Mouse (Mus musculus): Measurements from ENCODE around the gene Hoxb1. TPM values are rescaled to one million over a fixed set of nuclear protein-coding genes. Genes with fewer than 3 reads are reported as not detected.

Gene Hoxb1
- polyA plus RNA-seq, 1 experiment from 2014 or later: 0.96 TPM

DNA sequence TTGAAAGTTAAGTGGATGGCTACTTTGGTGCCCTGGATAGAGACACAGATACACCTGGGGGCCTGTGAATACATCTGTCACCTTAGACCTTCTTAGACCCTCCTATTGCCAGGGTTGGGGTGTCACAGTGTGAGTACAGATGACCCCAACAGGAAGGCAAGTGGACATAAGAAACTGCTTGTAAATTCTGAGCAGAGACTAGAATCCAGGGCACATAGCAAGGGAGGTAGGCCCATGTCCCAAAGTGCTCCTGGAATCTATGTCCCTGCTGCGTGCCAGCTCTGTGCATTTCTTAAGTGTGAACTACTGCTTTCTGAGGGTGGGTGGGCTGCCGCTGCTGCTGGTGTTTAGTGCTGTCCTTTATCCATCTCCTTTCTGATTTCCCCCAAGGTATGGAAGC is 14.8 kb upstream of the Hoxb1 start:
- Histone ChIP-seq H3K36me3 (ENCODE audit: control insufficient read depth, insufficient read depth, low read length) (peaks cover 11% of the 10 kb centered on the region), H3K9ac (replicated peaks; ENCODE audit: low read depth, low read length) (peak overlapping the region; percentile 100), H3K4me1 (ENCODE audit: control insufficient read depth, insufficient read depth, low read length) (peaks cover 51% of the 10 kb centered on the region), H3K4me2 (ENCODE audit: low read depth, low read length) (peak overlapping the region; percentile 97), H3K27ac (ENCODE audit: low read depth, low read length) (peak overlapping the region; percentile 100), H3K9me3 (ENCODE audit: control insufficient read depth, low read length) (no peaks in the 10 kb centered on the region), H3K4me3 (ENCODE audit: low read depth, low read length) (peak overlapping the region; percentile 91), H3K27me3 (ENCODE audit: control insufficient read depth, insufficient read depth, low read length) (no peaks in the 10 kb centered on the region)
- WGBS: 5% methylated on average over 2 of the region's 2 CpGs
- no peak for ATAC-seq (ENCODE audit: low read depth)

- Histone ChIP-seq H3K4me2 (ENCODE audit: low read depth, low read length) (peak overlapping the region; percentile 97), H3K4me1 (ENCODE audit: control insufficient read depth, insufficient read depth, low read length) (peaks cover 51% of the 10 kb centered on the region), H3K36me3 (ENCODE audit: control insufficient read depth, insufficient read depth, low read length) (peaks cover 6% of the 10 kb centered on the region), H3K4me3 (ENCODE audit: low read depth, low read length) (peak overlapping the region; percentile 91), H3K9me3 (ENCODE audit: control insufficient read depth, low read length) (no peaks in the 10 kb centered on the region), H3K27ac (ENCODE audit: low read depth, low read length) (peak overlapping the region; percentile 100), H3K9ac (replicated peaks; ENCODE audit: low read depth, low read length) (peak overlapping the region; percentile 100), H3K27me3 (ENCODE audit: control insufficient read depth, insufficient read depth, low read length) (no peaks in the 10 kb centered on the region)
- peak; percentile 47; the same call in 1 of the 2 replicates for ATAC-seq (ENCODE audit: low read depth)
- 2% methylated on average over 11 of the region's 11 CpGs for WGBS
Observed at GRCm38 (mm10) chr11:96351312-96351711, 14.2 kb upstream of the Hoxb1 start.

DNA sequence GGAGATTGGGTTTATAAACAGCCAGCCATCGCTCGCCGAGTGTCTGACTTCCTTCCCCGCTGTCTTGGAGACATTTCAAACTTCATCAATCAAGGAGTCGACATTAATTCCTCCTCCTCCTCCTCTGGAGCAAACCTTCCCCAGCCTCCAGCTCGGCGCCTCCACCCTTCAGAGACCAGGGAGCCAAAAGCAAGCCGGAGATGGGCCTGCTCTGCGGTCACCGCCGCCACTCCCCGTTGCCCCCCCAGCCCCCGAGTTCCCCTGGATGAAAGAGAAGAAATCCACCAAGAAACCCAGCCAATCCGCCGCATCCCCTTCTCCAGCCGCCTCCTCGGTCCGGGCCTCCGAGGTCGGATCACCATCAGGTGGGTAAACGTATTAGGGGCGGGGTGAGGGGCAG is 13.7 kb upstream of the Hoxb1 start:
- Histone ChIP-seq H3K9me3 (ENCODE audit: control insufficient read depth, low read length) (no peaks in the 10 kb centered on the region), H3K27me3 (ENCODE audit: control insufficient read depth, insufficient read depth, low read length) (no peaks in the 10 kb centered on the region), H3K27ac (ENCODE audit: low read depth, low read length) (peak overlapping the region; percentile 100), H3K36me3 (ENCODE audit: control insufficient read depth, insufficient read depth, low read length) (peaks cover 5% of the 10 kb centered on the region; the same call in 1 of the 2 replicates), H3K4me1 (ENCODE audit: control insufficient read depth, insufficient read depth, low read length) (peaks cover 48% of the 10 kb centered on the region), H3K9ac (replicated peaks; ENCODE audit: low read depth, low read length) (peak overlapping the region; percentile 100), H3K4me3 (ENCODE audit: low read depth, low read length) (peak overlapping the region; percentile 91), H3K4me2 (ENCODE audit: low read depth, low read length) (peak overlapping the region; percentile 97)
- WGBS: 1% methylated on average over 22 of the region's 22 CpGs
- 0 out of 2 replicates have a peak, but pooled peaks have one; percentile 39 for ATAC-seq (ENCODE audit: low read depth)

GRCm38 (mm10) chr11:96352691-96353521 is 12.6 kb upstream of the Hoxb1 start:
- peak overlapping the region; percentile 91 for H3K4me3 ChIP-seq (ENCODE audit: low read depth, low read length)
- no peaks in the 10 kb centered on the region for H3K27me3 ChIP-seq (ENCODE audit: control insufficient read depth, insufficient read depth, low read length)
- H3K4me2 ChIP-seq (ENCODE audit: low read depth, low read length): peak overlapping the region; percentile 97
- H3K9ac ChIP-seq (replicated peaks; ENCODE audit: low read depth, low read length): peak overlapping the region; percentile 100
- H3K36me3 ChIP-seq (ENCODE audit: control insufficient read depth, insufficient read depth, low read length): peaks cover 5% of the 10 kb centered on the region; the same call in 1 of the 2 replicates
- WGBS: under 1% methylated on average over 51 of the region's 75 CpGs
- no peaks in the 10 kb centered on the region for H3K9me3 ChIP-seq (ENCODE audit: control insufficient read depth, low read length)
- peak overlapping the region; percentile 100 for H3K27ac ChIP-seq (ENCODE audit: low read depth, low read length)
- ATAC-seq (ENCODE audit: low read depth): no peak
- H3K4me1 ChIP-seq (ENCODE audit: control insufficient read depth, insufficient read depth, low read length): peaks cover 40% of the 10 kb centered on the region

GRCm38 (mm10) chr11:96353522-96353841 is 12.1 kb upstream of the Hoxb1 start:
- Histone ChIP-seq H3K4me2 (ENCODE audit: low read depth, low read length) (peak overlapping the region; percentile 97), H3K27ac (ENCODE audit: low read depth, low read length) (peak overlapping the region; percentile 100), H3K27me3 (ENCODE audit: control insufficient read depth, insufficient read depth, low read length) (no peaks in the 10 kb centered on the region), H3K9ac (replicated peaks; ENCODE audit: low read depth, low read length) (peak overlapping the region; percentile 100), H3K4me1 (ENCODE audit: control insufficient read depth, insufficient read depth, low read length) (peaks cover 34% of the 10 kb centered on the region), H3K4me3 (ENCODE audit: low read depth, low read length) (peak overlapping the region; percentile 91), H3K9me3 (ENCODE audit: control insufficient read depth, low read length) (no peaks in the 10 kb centered on the region), H3K36me3 (ENCODE audit: control insufficient read depth, insufficient read depth, low read length) (peaks cover 5% of the 10 kb centered on the region; the same call in 1 of the 2 replicates)
- under 1% methylated on average over 14 of the region's 14 CpGs for WGBS
- ATAC-seq (ENCODE audit: low read depth): no peak

- peaks cover 30% of the 10 kb centered on the region for H3K4me1 ChIP-seq (ENCODE audit: control insufficient read depth, insufficient read depth, low read length)
- H3K36me3 ChIP-seq (ENCODE audit: control insufficient read depth, insufficient read depth, low read length): peaks cover 5% of the 10 kb centered on the region; the same call in 1 of the 2 replicates
- H3K4me2 ChIP-seq (ENCODE audit: low read depth, low read length): peak overlapping the region; percentile 97
- H3K9ac ChIP-seq (replicated peaks; ENCODE audit: low read depth, low read length): peak overlapping the region; percentile 100
- H3K27ac ChIP-seq (ENCODE audit: low read depth, low read length): peak overlapping the region; percentile 100
- H3K27me3 ChIP-seq (ENCODE audit: control insufficient read depth, insufficient read depth, low read length): no peaks in the 10 kb centered on the region
- no peaks in the 10 kb centered on the region for H3K9me3 ChIP-seq (ENCODE audit: control insufficient read depth, low read length)
- peak overlapping the region; percentile 91 for H3K4me3 ChIP-seq (ENCODE audit: low read depth, low read length)
- no peak for ATAC-seq (ENCODE audit: low read depth)
- 2% methylated on average over 8 of the region's 8 CpGs for WGBS
Observed at GRCm38 (mm10) chr11:96353939-96354338, 11.6 kb upstream of the Hoxb1 start.

DNA sequence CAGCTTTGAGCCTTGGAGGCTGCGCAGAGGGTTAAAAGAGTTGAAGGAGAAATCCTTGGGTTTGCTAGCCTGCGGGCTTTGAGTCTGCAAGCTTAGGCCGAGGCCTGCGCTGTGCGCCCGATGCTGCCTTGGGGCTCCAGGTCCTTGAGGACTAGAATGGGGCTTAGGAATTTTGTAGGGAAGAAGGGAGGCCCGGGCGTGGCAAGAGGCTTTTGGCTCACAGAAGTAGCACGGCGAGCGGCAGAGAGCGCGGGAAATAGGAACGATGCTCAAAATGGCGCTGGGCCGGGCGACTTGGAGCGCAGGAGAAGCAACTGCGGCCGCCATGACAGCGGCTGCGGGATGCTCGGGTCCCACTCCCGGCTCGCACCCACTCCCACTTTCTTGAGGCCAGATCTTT is 11.2 kb upstream of the Hoxb1 start:
- Histone ChIP-seq H3K27ac (ENCODE audit: low read depth, low read length) (peak overlapping the region; percentile 100), H3K4me2 (ENCODE audit: low read depth, low read length) (peak overlapping the region; percentile 97), H3K4me3 (ENCODE audit: low read depth, low read length) (peak overlapping the region; percentile 91), H3K9me3 (ENCODE audit: control insufficient read depth, low read length) (no peaks in the 10 kb centered on the region), H3K27me3 (ENCODE audit: control insufficient read depth, insufficient read depth, low read length) (no peaks in the 10 kb centered on the region), H3K9ac (replicated peaks; ENCODE audit: low read depth, low read length) (peak overlapping the region; percentile 100), H3K36me3 (ENCODE audit: control insufficient read depth, insufficient read depth, low read length) (peaks cover 5% of the 10 kb centered on the region; the same call in 1 of the 2 replicates), H3K4me1 (ENCODE audit: control insufficient read depth, insufficient read depth, low read length) (peaks cover 25% of the 10 kb centered on the region)
- no peak for ATAC-seq (ENCODE audit: low read depth)
- under 1% methylated on average over 25 of the region's 25 CpGs for WGBS

DNA sequence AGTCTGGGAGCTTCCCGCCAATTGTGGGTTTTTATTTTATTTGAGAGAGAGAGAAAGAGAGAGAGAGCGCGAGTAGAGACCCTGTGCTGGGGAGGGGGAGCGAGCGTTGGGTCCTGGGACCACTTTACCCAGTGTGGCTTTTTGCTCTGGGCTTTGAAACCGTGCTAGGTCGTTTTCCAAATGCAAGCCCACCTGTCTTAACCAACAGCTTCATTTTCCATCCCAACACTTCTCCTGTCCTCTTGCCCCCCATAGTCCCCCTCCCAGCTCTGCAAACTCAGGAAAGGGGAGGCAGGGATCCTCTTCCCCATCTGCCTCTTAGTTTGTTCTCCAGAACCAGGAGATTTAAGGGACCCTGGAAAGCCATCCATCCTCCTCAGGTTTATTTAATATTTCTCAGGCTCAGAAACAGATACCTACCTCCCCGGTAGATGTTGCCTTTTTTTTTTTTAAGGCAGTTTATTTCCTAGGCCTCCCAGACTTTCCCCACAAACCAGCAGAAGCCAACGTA is 10.7 kb upstream of the Hoxb1 start:
- WGBS: 6% methylated on average over 9 of the region's 9 CpGs
- Histone ChIP-seq H3K4me1 (ENCODE audit: control insufficient read depth, insufficient read depth, low read length) (peaks cover 20% of the 10 kb centered on the region), H3K4me2 (ENCODE audit: low read depth, low read length) (peak overlapping the region; percentile 97), H3K27me3 (ENCODE audit: control insufficient read depth, insufficient read depth, low read length) (no peaks in the 10 kb centered on the region), H3K27ac (ENCODE audit: low read depth, low read length) (peak overlapping the region; percentile 100), H3K9me3 (ENCODE audit: control insufficient read depth, low read length) (no peaks in the 10 kb centered on the region), H3K4me3 (ENCODE audit: low read depth, low read length) (peak overlapping the region; percentile 91), H3K9ac (replicated peaks; ENCODE audit: low read depth, low read length) (peak overlapping the region; percentile 100), H3K36me3 (ENCODE audit: control insufficient read depth, insufficient read depth, low read length) (peaks cover 5% of the 10 kb centered on the region; the same call in 1 of the 2 replicates)
- no peak for ATAC-seq (ENCODE audit: low read depth)

DNA sequence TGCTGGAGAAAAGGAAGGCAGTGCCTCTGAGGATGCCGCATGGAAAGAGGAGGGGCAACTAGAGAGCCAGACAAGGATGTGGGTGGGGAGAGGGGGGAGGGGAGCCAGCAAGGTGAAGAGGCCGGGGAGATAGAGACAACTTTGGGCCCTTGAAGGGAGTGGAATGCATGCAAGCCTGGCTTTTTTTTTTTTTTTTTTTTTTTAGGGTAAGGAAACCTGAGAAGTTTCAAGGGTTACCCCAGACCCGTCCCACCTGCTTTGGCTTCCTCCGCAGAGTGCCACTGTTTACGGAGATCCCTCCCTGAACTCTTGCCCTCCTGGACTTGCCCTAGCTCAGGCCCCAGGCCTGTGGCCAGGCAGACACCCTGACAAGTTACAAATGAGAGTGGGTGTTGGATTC is 1.7 kb upstream of the Hoxb1 start:
- Histone ChIP-seq H3K27ac (ENCODE audit: low read depth, low read length) (no peak overlapping the region), H3K9ac (replicated peaks; ENCODE audit: low read depth, low read length) (no peak overlapping the region), H3K4me3 (ENCODE audit: low read depth, low read length) (no peak overlapping the region), H3K4me2 (ENCODE audit: low read depth, low read length) (no peak overlapping the region), H3K36me3 (ENCODE audit: control insufficient read depth, insufficient read depth, low read length) (no peaks in the 10 kb centered on the region), H3K4me1 (ENCODE audit: control insufficient read depth, insufficient read depth, low read length) (0 out of 2 replicates have a peak, but pooled peaks cover 12% of the 10 kb centered on the region), H3K9me3 (ENCODE audit: control insufficient read depth, low read length) (no peaks in the 10 kb centered on the region), H3K27me3 (ENCODE audit: control insufficient read depth, insufficient read depth, low read length) (no peaks in the 10 kb centered on the region)
- no peak for ATAC-seq (ENCODE audit: low read depth)
- WGBS: 18% methylated on average over 5 of the region's 5 CpGs
